Mouse (Mus musculus) cerebellum, adult 8-10 months (tissue): ENCODE measurements at regions not wholly inside any gene's neighbourhood (a gene's known extent, or its start where the extent isn't known, plus 50 kb on each side); places are given as distances from the start of the nearest gene placed in this dataset.

Experiments used
- DNase-seq: peaks from one replicate; pipeline ENCODE4 v3.0.0; 2022

DNA sequence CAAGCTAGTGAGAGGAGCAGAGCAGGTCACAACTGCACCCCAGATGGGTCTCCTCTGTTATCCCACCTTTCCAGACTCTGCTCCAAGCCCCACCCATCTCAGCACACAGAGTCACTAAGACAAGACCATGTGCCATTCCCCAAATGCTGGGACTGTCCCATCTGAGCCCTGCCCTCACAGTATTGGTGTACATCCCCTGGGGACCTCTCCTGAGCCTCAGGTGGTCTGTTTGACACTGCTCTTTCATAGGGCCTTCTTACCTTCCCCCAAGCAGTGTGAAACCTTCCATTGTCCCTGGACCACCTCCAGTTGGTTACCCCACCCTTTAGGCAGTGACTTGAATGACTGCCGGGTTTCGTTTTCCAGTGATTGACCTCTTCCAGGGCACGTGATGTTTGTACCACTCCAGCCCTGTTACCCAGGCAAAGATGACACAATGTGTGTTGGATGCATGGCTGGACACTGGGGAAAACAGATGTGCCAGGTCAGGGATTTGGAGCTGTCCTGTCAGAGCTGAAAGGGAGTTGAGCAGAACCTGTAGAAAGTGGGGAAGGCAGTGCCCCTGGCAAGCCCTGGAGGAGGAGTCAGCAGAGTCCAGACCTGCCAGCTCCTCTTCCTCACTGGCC is 219.5 kb upstream of the Zmiz1 start:
- no peak for DNase-seq

GRCm38 (mm10) chr14:25242753-25243152 is 216.2 kb upstream of the Zmiz1 start:
- DNase-seq = no peak

DNA sequence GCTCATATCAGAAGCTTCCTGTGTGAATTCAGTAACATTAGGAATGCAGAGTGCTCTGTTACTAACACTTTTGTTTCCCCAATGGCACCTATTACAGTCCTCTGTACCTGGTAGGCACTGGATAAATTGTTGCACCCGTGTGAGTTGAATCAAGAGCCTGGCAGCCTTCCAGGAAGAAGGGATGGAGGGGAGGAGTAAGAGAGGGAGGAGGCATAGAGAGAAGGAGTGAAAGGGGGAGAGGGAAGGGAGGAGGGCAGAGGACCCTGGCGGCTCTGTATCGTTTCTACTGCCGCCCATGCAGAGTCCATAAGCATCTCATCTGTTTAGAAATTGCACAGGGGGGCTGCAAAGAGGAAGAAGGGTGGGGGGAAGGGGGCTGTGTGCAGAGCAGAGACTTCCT is 215.7 kb upstream of the Zmiz1 start:
- no peak for DNase-seq

DNA sequence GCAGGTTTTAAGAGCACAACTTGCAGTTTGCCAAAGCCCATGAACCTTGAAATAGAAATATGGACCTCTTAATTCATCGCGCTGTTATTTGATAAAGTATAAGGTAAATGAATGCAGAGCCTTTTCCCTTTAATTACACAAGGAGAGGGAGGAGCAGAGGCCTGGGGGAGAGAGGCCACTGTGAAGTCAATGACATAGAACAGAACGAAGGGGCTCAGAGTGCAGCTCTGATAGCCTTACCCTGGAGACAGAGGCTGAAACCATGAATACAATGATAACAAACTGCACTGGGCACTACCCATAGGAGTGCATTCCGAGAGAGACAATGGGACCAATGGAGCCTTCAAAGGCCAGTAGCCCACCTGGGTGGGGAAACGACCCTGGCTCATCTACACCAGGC is 215.3 kb upstream of the Zmiz1 start:
- no peak for DNase-seq

GRCm38 (mm10) chr14:25244841-25245240 is 214.1 kb upstream of the Zmiz1 start:
- no peak for DNase-seq

DNA sequence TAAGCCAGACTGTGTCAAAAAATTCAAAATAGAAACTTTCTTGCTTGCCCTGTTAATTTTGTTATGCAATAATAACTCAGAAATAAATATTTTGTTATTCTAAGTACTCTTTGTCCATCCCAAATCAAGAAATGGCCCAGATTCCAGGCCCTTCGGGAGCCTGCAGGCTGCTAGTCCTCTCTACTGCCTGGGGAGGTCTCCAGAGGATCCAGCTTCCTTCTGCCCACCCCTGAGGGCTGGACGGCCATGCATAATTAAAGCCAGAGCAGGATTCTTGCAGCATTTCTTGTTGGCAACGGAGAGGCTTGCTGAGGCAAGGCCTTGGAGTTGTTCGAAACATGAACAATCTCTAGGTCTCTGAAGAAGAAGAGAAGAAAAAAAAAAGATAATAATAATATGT is 213.3 kb upstream of the Zmiz1 start:
- no peak for DNase-seq

DNA sequence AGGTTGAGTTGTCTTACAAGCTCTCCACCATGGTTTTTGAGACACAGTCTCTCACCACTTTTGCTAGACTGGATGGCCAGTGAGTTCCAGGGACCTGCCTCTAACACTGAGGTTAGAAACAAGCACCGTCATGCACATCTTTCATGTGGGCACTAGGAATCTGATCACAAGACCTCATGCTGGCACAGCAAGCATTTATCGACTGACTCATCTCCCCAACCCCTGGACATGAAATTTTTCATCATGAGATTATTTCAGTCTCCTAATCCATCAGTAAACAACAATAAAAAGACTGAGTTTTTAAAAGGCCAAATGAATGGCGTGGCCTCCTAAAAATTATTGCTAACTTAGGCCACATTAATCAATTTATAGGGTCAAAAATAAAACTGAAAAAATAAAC is 210.0 kb upstream of the Zmiz1 start:
- DNase-seq = no peak

- DNase-seq = no peak
Measured at GRCm38 (mm10) chr14:25253016-25253850, 205.8 kb upstream of the Zmiz1 start.

- DNase-seq = no peak
Measured at GRCm38 (mm10) chr14:25263121-25263520, 195.9 kb upstream of the Zmiz1 start.

DNA sequence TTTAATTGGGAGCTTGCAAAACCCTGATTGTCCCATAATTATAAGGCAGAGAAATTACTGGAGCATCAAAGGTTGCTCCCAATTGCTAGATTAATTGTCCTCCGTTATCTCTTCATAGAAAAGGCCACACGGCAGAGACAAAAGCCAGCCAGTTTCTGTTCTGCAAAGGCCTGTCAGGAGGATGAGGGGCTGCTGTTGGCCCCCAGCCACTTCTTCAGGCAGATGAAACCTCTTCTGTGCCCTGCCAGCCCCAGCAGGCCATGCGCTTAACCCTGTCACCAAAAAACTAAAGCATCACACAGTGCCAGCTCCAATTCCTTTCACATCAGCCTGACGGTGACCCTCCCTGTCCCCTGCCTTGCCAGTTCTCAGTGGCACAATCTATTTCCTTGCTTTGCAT is 192.1 kb upstream of the Zmiz1 start:
- DNase-seq = no peak

GRCm38 (mm10) chr14:25268090-25268631 is 190.8 kb upstream of the Zmiz1 start:
- DNase-seq = no peak

GRCm38 (mm10) chr14:25270227-25270876 is 188.6 kb upstream of the Zmiz1 start:
- DNase-seq = no peak

GRCm38 (mm10) chr14:25272366-25273156 is 186.4 kb upstream of the Zmiz1 start:
- DNase-seq = no peak

DNA sequence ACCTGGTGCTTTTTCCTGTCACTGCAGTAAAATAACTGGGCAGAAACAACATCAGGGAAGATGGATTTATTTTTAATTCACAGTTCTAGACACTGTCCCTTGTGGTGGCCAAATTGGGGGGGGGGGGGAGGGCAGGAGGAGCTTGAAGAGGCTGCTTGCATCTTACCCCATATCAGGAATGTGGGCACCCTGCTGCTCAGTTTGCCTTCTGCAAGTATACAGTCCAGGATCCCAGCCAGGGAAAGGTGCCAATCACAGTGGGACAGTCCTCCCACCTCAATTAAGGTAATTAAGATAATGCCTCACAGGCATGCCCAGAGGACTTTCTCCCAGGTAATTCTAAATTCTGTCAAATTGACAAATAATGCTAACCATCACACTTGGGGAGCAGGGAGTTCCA is 179.2 kb upstream of the Zmiz1 start:
- peak; percentile 37 for DNase-seq

- DNase-seq = no peak
Measured at GRCm38 (mm10) chr14:25292557-25292956, 166.4 kb upstream of the Zmiz1 start.

GRCm38 (mm10) chr14:25294226-25294625 is 164.8 kb upstream of the Zmiz1 start:
- no peak for DNase-seq

DNA sequence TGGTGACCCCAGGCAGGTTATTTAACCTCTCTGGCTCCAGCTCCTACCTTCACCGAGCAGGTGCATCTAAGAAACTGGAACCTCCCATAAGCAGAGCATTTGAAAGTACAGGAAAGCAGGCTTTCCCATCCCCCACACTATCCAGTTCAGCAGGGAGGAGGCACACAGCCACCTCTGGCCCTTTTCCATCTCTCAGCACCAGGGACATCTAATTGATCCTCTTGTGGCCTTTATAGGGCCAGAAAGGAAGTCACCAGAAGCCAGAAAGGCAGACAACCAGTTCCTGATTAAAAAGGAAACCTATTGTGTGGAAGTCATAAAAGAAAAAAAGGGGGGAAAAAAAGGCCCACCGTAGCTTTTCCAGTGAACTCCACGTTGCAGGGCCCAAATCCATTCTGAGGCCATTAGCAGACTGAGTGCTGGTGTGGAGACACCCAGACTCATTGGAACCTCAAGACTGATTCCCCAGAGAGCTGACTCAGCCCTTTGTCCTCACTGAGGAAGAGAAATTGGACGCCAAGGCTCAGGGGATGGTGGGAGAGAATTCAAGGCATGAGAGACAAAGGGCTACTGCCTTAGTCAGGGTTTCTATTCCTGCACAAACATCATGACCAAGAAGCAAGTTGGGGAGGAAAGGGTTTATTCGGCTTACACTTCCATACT is 163.2 kb upstream of the Zmiz1 start:
- no peak for DNase-seq

DNA sequence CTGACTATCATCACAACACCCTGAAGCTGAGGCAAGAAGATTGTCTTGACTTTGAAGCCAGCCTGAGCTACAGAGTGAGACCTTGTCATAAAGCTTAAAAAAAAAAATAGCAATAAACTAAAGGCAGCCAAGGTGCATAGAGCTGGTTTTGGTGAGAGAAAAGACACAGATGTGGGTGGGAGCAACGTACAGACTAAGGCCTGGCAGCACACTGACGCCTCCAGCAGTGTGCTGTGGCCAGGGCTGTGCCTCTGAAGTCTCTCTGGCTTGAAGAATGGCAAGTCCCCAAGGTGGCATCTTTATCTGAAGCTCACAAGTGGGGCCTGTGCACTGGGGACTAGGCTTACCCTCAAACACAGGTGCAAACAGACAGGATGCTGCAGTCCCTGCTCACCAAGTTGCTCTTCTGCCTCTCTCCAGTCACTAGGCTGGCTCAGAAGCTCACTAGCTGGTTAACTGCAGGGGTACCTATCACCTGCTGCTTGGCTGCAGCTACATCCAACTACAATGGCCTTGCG is 159.3 kb upstream of the Zmiz1 start:
- DNase-seq = no peak

GRCm38 (mm10) chr14:25301336-25302031 is 157.5 kb upstream of the Zmiz1 start:
- no peak for DNase-seq

DNA sequence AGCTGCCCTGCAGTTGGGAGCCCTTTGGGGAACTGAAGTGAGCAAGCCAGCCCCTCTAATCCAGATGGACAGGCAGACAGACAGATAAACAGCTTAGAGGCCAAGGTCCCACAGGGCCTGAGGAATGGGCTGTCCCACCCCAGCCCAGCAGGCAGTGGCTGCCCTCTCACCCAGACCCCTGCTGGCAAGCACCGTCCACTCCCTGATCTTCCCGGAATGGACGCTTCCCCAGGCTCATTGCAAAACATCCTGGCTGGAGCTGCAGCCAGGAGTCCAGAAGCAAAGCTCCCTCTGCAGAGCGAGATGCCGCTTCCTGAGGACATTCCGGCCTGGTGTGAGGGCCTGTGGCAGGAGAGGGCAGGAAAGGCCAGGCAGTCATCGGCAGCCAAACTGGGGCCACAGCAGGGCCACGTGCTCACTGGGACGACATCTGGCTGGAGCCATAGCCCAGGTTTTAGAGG is 154.6 kb upstream of the Zmiz1 start:
- no peak for DNase-seq

GRCm38 (mm10) chr14:25306166-25306565 is 152.8 kb upstream of the Zmiz1 start:
- no peak for DNase-seq
